Mouse (Mus musculus) hindbrain, embryonic 10.5 days (tissue): ENCODE results near the gene Polr2h. TPM values are rescaled to one million over a fixed set of nuclear protein-coding genes. Genes with fewer than 3 reads are reported as not detected.
"Not testable (repeated sequence)": the region's sequence is repeated elsewhere in the genome, so short reads cannot be mapped to it uniquely, and the experiment has no call there.

ENCODE experiments used
- DNase-seq: peaks from one replicate; pipeline ENCODE4 v3.0.0-alpha.2; 2017; ENCODE audit warnings: low spot score
- H3K27ac ChIP-seq: fragments of 300-500 bp; sonication (generic); 2 replicates; pipeline ENCODE4 v1.5.1; 2016; ENCODE audit warnings: mild to moderate bottlenecking, moderate library complexity
- H3K27me3 ChIP-seq: fragments of 300-500 bp; sonication (generic); 2 replicates; pipeline ENCODE4 v1.6.1; 2016; ENCODE audit warnings: mild to moderate bottlenecking; ENCODE audit not compliant: poor library complexity, insufficient read depth, severe bottlenecking
- H3K36me3 ChIP-seq: fragments of 300-500 bp; sonication (generic); 2 replicates; pipeline ENCODE4 v1.6.1; 2016; ENCODE audit warnings: mild to moderate bottlenecking, moderate library complexity
- H3K4me1 ChIP-seq: fragments of 300-500 bp; sonication (generic); replicated peaks from 2 replicates; pipeline ENCODE4 v1.6.1; 2016; ENCODE audit warnings: mild to moderate bottlenecking
- H3K4me3 ChIP-seq: fragments of 300-500 bp; sonication (generic); 2 replicates; pipeline ENCODE4 v1.5.1; 2016; ENCODE audit warnings: mild to moderate bottlenecking, moderate library complexity
- H3K9me3 ChIP-seq: fragments of 300-500 bp; sonication (generic); 2 replicates; pipeline ENCODE4 v1.6.1; 2016; ENCODE audit warnings: mild to moderate bottlenecking, moderate library complexity
- WGBS: fragments of 180-500 bp; shearing (Covaris S2); methylation state at CpG from one replicate; pipeline ENCODE4 v1.1.7; 2016; 5-methylcytosine and 5-hydroxymethylcytosine counted together
- polyA plus RNA-seq: library from polyadenylated mRNA; unstranded; fragments of >200 nt; fragmentation: Nextera tagmentation; extraction: Ambion mirVana; gene quantifications from 2 replicates; pipeline ENCODE4 v1.2.1, GENCODE M21; 2016

Polr2h gene
- polyA plus RNA-seq: 114 and 140 TPM in 2 replicates

GRCm38 (mm10) chr16:20717181-20717977 is at the start of gene Polr2h, which contains the start of gene Clcn2:
Gene Polr2h (plus strand): TSS chr16:20717665.
Gene Clcn2 (minus strand): TSS chr16:20717746.
- under 1% methylated on average over 62 of the region's 62 CpGs for WGBS
- peaks cover 54% of the 10 kb centered on the region for H3K4me1 ChIP-seq
- DNase-seq: peak; percentile 96
- H3K9me3 ChIP-seq: no peaks in the 10 kb centered on the region
- H3K36me3 ChIP-seq: peaks cover 42% of the 10 kb centered on the region
- peak within 1 kb of the TSS; percentile 95 for H3K27ac ChIP-seq
- H3K27me3 ChIP-seq: no peaks in the 10 kb centered on the region
- peak within 1 kb of the TSS; percentile 73 for H3K4me3 ChIP-seq

GRCm38 (mm10) chr16:20668013-20668412 is 49.5 kb upstream of the Polr2h start, which contains the start of gene Eif4g1:
Gene Eif4g1 (plus strand): TSS chr16:20668313.
- peaks cover 31% of the 10 kb centered on the region for H3K36me3 ChIP-seq
- DNase-seq, H3K4me3 ChIP-seq, H3K27me3 ChIP-seq, H3K4me1 ChIP-seq, H3K9me3 ChIP-seq, H3K27ac ChIP-seq: not testable (repeated sequence)
- WGBS: 96% methylated on average over 5 of the region's 6 CpGs

- no peaks in the 10 kb centered on the region for H3K27me3 ChIP-seq
- no peak overlapping the region for H3K27ac ChIP-seq
These were observed 47.2 kb upstream of the Polr2h start for GRCm38 (mm10) chr16:20670291-20670690.

GRCm38 (mm10) chr16:20671886-20672285 is 45.6 kb upstream of the Polr2h start:
- H3K9me3 ChIP-seq: no peaks in the 10 kb centered on the region
- peak overlapping the region; percentile 89 for H3K4me3 ChIP-seq
- H3K27ac ChIP-seq: peak overlapping the region; percentile 97
- DNase-seq: peak; percentile 16
- WGBS: 31% methylated on average over 6 of the region's 6 CpGs
- H3K36me3 ChIP-seq: peaks cover 31% of the 10 kb centered on the region
- peaks cover 25% of the 10 kb centered on the region for H3K4me1 ChIP-seq
- no peaks in the 10 kb centered on the region for H3K27me3 ChIP-seq

More at GRCm38 (mm10) chr16:20670291-20670690, 47.2 kb upstream of the Polr2h start:
- no peak for DNase-seq
- Histone ChIP-seq H3K9me3 (no peaks in the 10 kb centered on the region), H3K36me3 (peaks cover 23% of the 10 kb centered on the region), H3K4me3 (no peak overlapping the region), H3K4me1 (peaks cover 24% of the 10 kb centered on the region)
- WGBS: 93% methylated on average over 3 of the region's 3 CpGs

GRCm38 (mm10) chr16:20672500-20672902 is 45.0 kb upstream of the Polr2h start:
- Histone ChIP-seq H3K4me3 (peak overlapping the region; percentile 89), H3K4me1 (peaks cover 25% of the 10 kb centered on the region), H3K9me3 (no peaks in the 10 kb centered on the region), H3K36me3 (peaks cover 37% of the 10 kb centered on the region), H3K27ac (peak overlapping the region; percentile 97), H3K27me3 (no peaks in the 10 kb centered on the region)
- under 1% methylated on average over 38 of the region's 38 CpGs for WGBS
- peak; percentile 95 for DNase-seq

GRCm38 (mm10) chr16:20672965-20673705 is 44.3 kb upstream of the Polr2h start:
- DNase-seq: peak; percentile 44
- whole genome bisulfite sequencing: under 1% methylated on average over 76 of the region's 78 CpGs
- H3K9me3 ChIP-seq: no peaks in the 10 kb centered on the region

GRCm38 (mm10) chr16:20673706-20674303 is 43.7 kb upstream of the Polr2h start:
- peak overlapping the region; percentile 89 for H3K4me3 ChIP-seq
- H3K4me1 ChIP-seq: peaks cover 25% of the 10 kb centered on the region
- H3K27me3 ChIP-seq: no peaks in the 10 kb centered on the region
- whole genome bisulfite sequencing: 20% methylated on average over 14 of the region's 14 CpGs
- DNase-seq: peak; percentile 12
- H3K36me3 ChIP-seq: peaks cover 51% of the 10 kb centered on the region
- peak overlapping the region; percentile 97 for H3K27ac ChIP-seq
- H3K9me3 ChIP-seq: no peaks in the 10 kb centered on the region

More at GRCm38 (mm10) chr16:20672965-20673705, 44.3 kb upstream of the Polr2h start:
- no peaks in the 10 kb centered on the region for H3K27me3 ChIP-seq
- peak overlapping the region; percentile 89 for H3K4me3 ChIP-seq
- peaks cover 44% of the 10 kb centered on the region for H3K36me3 ChIP-seq
- H3K4me1 ChIP-seq: peaks cover 25% of the 10 kb centered on the region
- H3K27ac ChIP-seq: peak overlapping the region; percentile 97

GRCm38 (mm10) chr16:20675213-20675612 is 42.3 kb upstream of the Polr2h start:
- Histone ChIP-seq H3K4me1 (peaks cover 25% of the 10 kb centered on the region), H3K36me3 (peaks cover 65% of the 10 kb centered on the region), H3K27me3 (no peaks in the 10 kb centered on the region), H3K9me3 (no peaks in the 10 kb centered on the region), H3K27ac (no peak overlapping the region), H3K4me3 (peak overlapping the region; percentile 89; the same call in 1 of the 2 replicates)
- 94% methylated on average over 6 of the region's 6 CpGs for WGBS
- DNase-seq: no peak

- H3K4me3 ChIP-seq: no peak overlapping the region
- H3K9me3 ChIP-seq: no peaks in the 10 kb centered on the region
- WGBS: 89% methylated on average over 4 of the region's 4 CpGs
- no peak overlapping the region for H3K27ac ChIP-seq
- no peak for DNase-seq
- no peaks in the 10 kb centered on the region for H3K27me3 ChIP-seq
- peaks cover 24% of the 10 kb centered on the region for H3K4me1 ChIP-seq
- H3K36me3 ChIP-seq: peaks cover 79% of the 10 kb centered on the region
These were observed 40.8 kb upstream of the Polr2h start for GRCm38 (mm10) chr16:20676702-20677101.

GRCm38 (mm10) chr16:20677380-20677779 is 40.1 kb upstream of the Polr2h start:
- Histone ChIP-seq H3K27me3 (no peaks in the 10 kb centered on the region), H3K9me3 (no peaks in the 10 kb centered on the region), H3K4me3 (no peak overlapping the region), H3K36me3 (peaks cover 86% of the 10 kb centered on the region), H3K4me1 (peaks cover 20% of the 10 kb centered on the region), H3K27ac (no peak overlapping the region)
- DNase-seq: no peak
- 92% methylated on average over 5 of the region's 5 CpGs for WGBS

- Histone ChIP-seq H3K4me1 (peaks cover 20% of the 10 kb centered on the region), H3K4me3 (no peak overlapping the region), H3K36me3 (peaks cover 94% of the 10 kb centered on the region), H3K27me3 (no peaks in the 10 kb centered on the region), H3K27ac (no peak overlapping the region), H3K9me3 (no peaks in the 10 kb centered on the region)
- DNase-seq: no peak
- 92% methylated on average over 10 of the region's 10 CpGs for WGBS
These were observed 39.3 kb upstream of the Polr2h start for GRCm38 (mm10) chr16:20677974-20678675.

GRCm38 (mm10) chr16:20690774-20691173 is 26.7 kb upstream of the Polr2h start:
- no peaks in the 10 kb centered on the region for H3K9me3 ChIP-seq
- H3K27ac ChIP-seq: no peak overlapping the region
- no peak for DNase-seq
- H3K36me3 ChIP-seq: peaks cover 67% of the 10 kb centered on the region
- WGBS: 94% methylated on average over 3 of the region's 3 CpGs
- H3K27me3 ChIP-seq: peaks cover 17% of the 10 kb centered on the region
- peaks cover 37% of the 10 kb centered on the region for H3K4me1 ChIP-seq
- no peak overlapping the region for H3K4me3 ChIP-seq
